Mouse (Mus musculus): ENCODE results near the gene Smim11. TPM values are rescaled to one million over a fixed set of nuclear protein-coding genes. Genes with fewer than 3 reads are reported as not detected.

Smim11 gene
- 99.4 TPM for polyA plus RNA-seq (2012; fragmentation: generic; extraction: Trizol)

- Histone ChIP-seq H3K27me3 (ENCODE audit: control insufficient read depth, insufficient read depth, insufficient read length) (peaks cover 7% of the 10 kb centered on the region), H3K36me3 (ENCODE audit: control insufficient read depth, insufficient read depth) (no peaks in the 10 kb centered on the region), H3K4me2 (ENCODE audit: low read depth) (peak within 1 kb of the TSS; percentile 98), H3ac (ENCODE audit: control insufficient read depth, insufficient read length) (peak within 1 kb of the TSS; percentile 14), H3K4me3 (peak within 1 kb of the TSS; percentile 88), H3K79me2 (ENCODE audit: control insufficient read depth, insufficient read depth) (no peaks in the 10 kb centered on the region)
- TF ChIP-seq CEBPB (IDR thresholded peaks at IDR 0.05; ENCODE audit: insufficient read depth, poor library complexity, severe bottlenecking) (no peak), TCF12 (IDR thresholded peaks at IDR 0.05; ENCODE audit: insufficient read depth, poor library complexity, severe bottlenecking) (no peak), TCF3 (IDR thresholded peaks at IDR 0.05; ENCODE audit: insufficient read length, low read depth) (no peak), SRF (IDR thresholded peaks at IDR 0.05; ENCODE audit: control insufficient read depth, insufficient read length, low read depth) (no peak), POLR2A (IDR thresholded peaks at IDR 0.05; ENCODE audit: insufficient read length, low read depth) (peak; percentile 69), REST (IDR thresholded peaks at IDR 0.05; ENCODE audit: insufficient read depth, insufficient read length) (no peak), MYOG (IDR thresholded peaks at IDR 0.05; ENCODE audit: control insufficient read depth in 1 of 3, insufficient read depth in 1 of 3, insufficient read length in 2 of 3, low read depth in 2 of 3) (no peak)
Observed at GRCm38 (mm10) chr16:92300649-92301411, at the start of gene Smim11. Smim11 (plus strand) TSS chr16:92301286.

- no peak for TF ChIP-seq POLR2A (IDR thresholded peaks at IDR 0.05; ENCODE audit: insufficient read length, low read depth)
- TF ChIP-seq MYOG (IDR thresholded peaks at IDR 0.05; ENCODE audit: control insufficient read depth in 1 of 3, insufficient read depth in 1 of 3, insufficient read length in 2 of 3, low read depth in 2 of 3), result no peak
- TF ChIP-seq MAX (IDR thresholded peaks at IDR 0.05; ENCODE audit: low read depth), result no peak
- no peak for TF ChIP-seq E2F4 (IDR thresholded peaks at IDR 0.05; ENCODE audit: insufficient read depth)
- no peak for TF ChIP-seq TCF3 (IDR thresholded peaks at IDR 0.05; ENCODE audit: insufficient read length, low read depth)
- TF ChIP-seq USF1 (IDR thresholded peaks at IDR 0.05; ENCODE audit: low read depth), result no peak
- no peak for TF ChIP-seq REST (IDR thresholded peaks at IDR 0.05; ENCODE audit: insufficient read depth, insufficient read length)
- TF ChIP-seq MYOD1 (IDR thresholded peaks at IDR 0.05; ENCODE audit: control insufficient read depth in 1 of 3, insufficient read length in 2 of 3, low read depth in 2 of 3), result no peak
- no peak for TF ChIP-seq TCF12 (IDR thresholded peaks at IDR 0.05; ENCODE audit: insufficient read depth, poor library complexity, severe bottlenecking)
- no peak for TF ChIP-seq POLR2AphosphoS2 (IDR thresholded peaks at IDR 0.05; ENCODE audit: insufficient read length, low read depth)
- TF ChIP-seq SRF (IDR thresholded peaks at IDR 0.05; ENCODE audit: control insufficient read depth, insufficient read length, low read depth), result no peak
- no peak for TF ChIP-seq CEBPB (IDR thresholded peaks at IDR 0.05; ENCODE audit: insufficient read depth, poor library complexity, severe bottlenecking)
- no peaks in the 10 kb centered on the region for H3K79me2 ChIP-seq (ENCODE audit: control insufficient read depth, insufficient read depth)
- no peak overlapping the region for H3K4me3 ChIP-seq
- H3K27me3 ChIP-seq (ENCODE audit: control insufficient read depth, insufficient read depth, insufficient read length), result peaks cover 14% of the 10 kb centered on the region
- H3K36me3 ChIP-seq (ENCODE audit: control insufficient read depth, insufficient read depth), result no peaks in the 10 kb centered on the region
- no peak overlapping the region for H3K4me2 ChIP-seq (ENCODE audit: low read depth)
- no peak overlapping the region for H3ac ChIP-seq (ENCODE audit: control insufficient read depth, insufficient read length)
Observed at GRCm38 (mm10) chr16:92254316-92254715, 46.8 kb upstream of the Smim11 start.

GRCm38 (mm10) chr16:92267861-92268260 lies 33.2 kb upstream of the Smim11 start:
- Histone ChIP-seq H3K79me2 (ENCODE audit: control insufficient read depth, insufficient read depth) (no peaks in the 10 kb centered on the region), H3K27me3 (ENCODE audit: control insufficient read depth, insufficient read depth, insufficient read length) (peaks cover 60% of the 10 kb centered on the region)
- TF ChIP-seq TCF12 (IDR thresholded peaks at IDR 0.05; ENCODE audit: insufficient read depth, poor library complexity, severe bottlenecking) (no peak), USF1 (IDR thresholded peaks at IDR 0.05; ENCODE audit: low read depth) (no peak), MYOG (IDR thresholded peaks at IDR 0.05; ENCODE audit: control insufficient read depth in 1 of 3, insufficient read depth in 1 of 3, insufficient read length in 2 of 3, low read depth in 2 of 3) (no peak), MAX (IDR thresholded peaks at IDR 0.05; ENCODE audit: low read depth) (no peak), CEBPB (IDR thresholded peaks at IDR 0.05; ENCODE audit: insufficient read depth, poor library complexity, severe bottlenecking) (no peak), POLR2A (IDR thresholded peaks at IDR 0.05; ENCODE audit: insufficient read length, low read depth) (no peak), POLR2AphosphoS2 (IDR thresholded peaks at IDR 0.05; ENCODE audit: insufficient read length, low read depth) (no peak), MYOD1 (IDR thresholded peaks at IDR 0.05; ENCODE audit: control insufficient read depth in 1 of 3, insufficient read length in 2 of 3, low read depth in 2 of 3) (no peak), REST (IDR thresholded peaks at IDR 0.05; ENCODE audit: insufficient read depth, insufficient read length) (no peak), TCF3 (IDR thresholded peaks at IDR 0.05; ENCODE audit: insufficient read length, low read depth) (no peak), SRF (IDR thresholded peaks at IDR 0.05; ENCODE audit: control insufficient read depth, insufficient read length, low read depth) (no peak), E2F4 (IDR thresholded peaks at IDR 0.05; ENCODE audit: insufficient read depth) (no peak)

DNA sequence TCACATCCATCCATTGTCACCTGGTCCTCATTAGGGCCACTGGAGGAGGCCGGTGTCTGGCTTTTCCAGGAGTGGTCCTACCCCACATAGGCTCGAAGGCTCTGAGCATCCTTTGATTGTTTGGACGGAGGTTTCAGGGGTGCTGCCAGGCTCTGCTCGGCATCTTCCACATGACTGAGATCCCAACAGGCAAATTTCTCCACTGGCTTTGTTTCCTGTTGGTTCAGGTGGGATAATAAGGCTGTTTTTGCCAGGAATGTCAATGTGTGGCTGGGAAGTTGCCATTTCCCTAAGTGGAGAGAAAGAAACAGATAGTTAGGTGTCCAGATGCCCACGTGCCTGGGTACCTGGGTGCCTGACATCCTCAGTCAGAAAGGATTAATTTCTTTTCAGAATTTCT lies 26.6 kb upstream of the Smim11 start:
- Histone ChIP-seq H3K79me2 (ENCODE audit: control insufficient read depth, insufficient read depth) (no peaks in the 10 kb centered on the region), H3K4me2 (ENCODE audit: low read depth) (no peak overlapping the region), H3K4me3 (no peak overlapping the region), H3K36me3 (ENCODE audit: control insufficient read depth, insufficient read depth) (no peaks in the 10 kb centered on the region), H3ac (ENCODE audit: control insufficient read depth, insufficient read length) (no peak overlapping the region), H3K27me3 (ENCODE audit: control insufficient read depth, insufficient read depth, insufficient read length) (peaks cover 37% of the 10 kb centered on the region)
- no peak for TF ChIP-seq CEBPB (IDR thresholded peaks at IDR 0.05; ENCODE audit: insufficient read depth, poor library complexity, severe bottlenecking)
- no peak for TF ChIP-seq TCF3 (IDR thresholded peaks at IDR 0.05; ENCODE audit: insufficient read length, low read depth)
- no peak for TF ChIP-seq TCF12 (IDR thresholded peaks at IDR 0.05; ENCODE audit: insufficient read depth, poor library complexity, severe bottlenecking)
- no peak for TF ChIP-seq E2F4 (IDR thresholded peaks at IDR 0.05; ENCODE audit: insufficient read depth)
- no peak for TF ChIP-seq REST (IDR thresholded peaks at IDR 0.05; ENCODE audit: insufficient read depth, insufficient read length)

More at GRCm38 (mm10) chr16:92267861-92268260, 33.2 kb upstream of the Smim11 start:
- Histone ChIP-seq H3K4me2 (ENCODE audit: low read depth) (no peak overlapping the region), H3ac (ENCODE audit: control insufficient read depth, insufficient read length) (no peak overlapping the region), H3K36me3 (ENCODE audit: control insufficient read depth, insufficient read depth) (no peaks in the 10 kb centered on the region), H3K4me3 (no peak overlapping the region)
